Mouse (Mus musculus) E14TG2a.4 (cell line): Measurements from ENCODE around the gene Oscp1.

Experiments used
- CTCF ChIP-seq: conservative IDR thresholded peaks from 2 replicates; pipeline ENCODE4 v1.5.1; 2014; ENCODE audit warnings: low read length
- NANOG ChIP-seq: IDR thresholded peaks from 2 replicates; pipeline ENCODE4 v1.6.1; 2014; ENCODE audit warnings: borderline replicate concordance, low read length, mixed read lengths
- POU5F1 ChIP-seq: IDR thresholded peaks from 2 replicates; pipeline ENCODE4 v1.6.1; 2014; ENCODE audit warnings: low read length, borderline replicate concordance

- TF ChIP-seq CTCF (no peak), POU5F1 (no peak), NANOG (no peak)
Measured at GRCm38 (mm10) chr4:126100764-126101163, 42.4 kb downstream of the Oscp1 start.
